In genomic region chr19:55886536-55886935, GRCm38 (mm10) we compare ENCODE assay signal across 21 mouse cellular contexts.
DNase-seq lines count a peak whose midpoint lies in the region; ATAC-seq lines count a peak whose summit lies in the region.
"Had no signal": no experiment of that assay in that cellular context is flagged by ENCODE, and none has a peak within 500 bp of the region (broad histone marks: within the 10 kb centered on the region; RNA-seq: fewer than 3 reads in every experiment).

No protein-coding gene starts in this region.

- H3K4me2 ChIP-seq in forebrain, embryonic 13.5 days, result peak overlapping the region; percentile 14; the same call in 1 of the 2 replicates
- no peak overlapping the region for H3K4me2 ChIP-seq in forebrain, embryonic 15.5 days (replicated peaks)
- peak overlapping the region; percentile 35 for H3K4me2 ChIP-seq in midbrain, embryonic 11.5 days
- peak overlapping the region; percentile 26; the same call in 1 of the 2 replicates for H3K4me2 ChIP-seq in midbrain, embryonic 15.5 days
- H3K4me2 ChIP-seq: embryonic facial prominence, embryonic 15.5 days; heart, embryonic 12.5 days; hindbrain, embryonic 15.5 days had no signal

- peak overlapping the region; percentile 30 for H3K9ac ChIP-seq in forebrain, embryonic 13.5 days
- H3K9ac ChIP-seq in forebrain, embryonic 15.5 days (replicated peaks), result no peak overlapping the region
- peak overlapping the region; percentile 18; the same call in 1 of the 2 replicates for H3K9ac ChIP-seq in midbrain, embryonic 11.5 days (ENCODE audit: low read length)
- no peak overlapping the region for H3K9ac ChIP-seq in midbrain, embryonic 15.5 days
- H3K9ac ChIP-seq: embryonic facial prominence, embryonic 15.5 days; forebrain, postnatal 0 days; heart, embryonic 12.5 days; hindbrain, embryonic 15.5 days had no signal

- 36% methylated on average over 14 of the region's 14 CpGs for WGBS in forebrain, embryonic 13.5 days
- WGBS in forebrain, embryonic 15.5 days, result 55% methylated on average over 14 of the region's 14 CpGs
- 53% methylated on average over 14 of the region's 14 CpGs for WGBS in midbrain, embryonic 11.5 days
- WGBS in midbrain, embryonic 15.5 days, result 48% methylated on average over 14 of the region's 14 CpGs

- peaks cover 21% of the 10 kb centered on the region for H3K4me1 ChIP-seq in forebrain, embryonic 13.5 days
- H3K4me1 ChIP-seq in forebrain, embryonic 15.5 days, result peaks cover 5% of the 10 kb centered on the region
- peaks cover 19% of the 10 kb centered on the region for H3K4me1 ChIP-seq in midbrain, embryonic 11.5 days (ENCODE audit: control insufficient read depth, insufficient read depth, low read length)
- H3K4me1 ChIP-seq in midbrain, embryonic 15.5 days, result peaks cover 13% of the 10 kb centered on the region
- H3K4me1 ChIP-seq: hindbrain, embryonic 15.5 days had no signal

- no peaks in the 10 kb centered on the region for H3K36me3 ChIP-seq in forebrain, embryonic 13.5 days (ENCODE audit: poor library complexity, severe bottlenecking)
- H3K36me3 ChIP-seq in forebrain, embryonic 15.5 days, result no peaks in the 10 kb centered on the region
- no peaks in the 10 kb centered on the region for H3K36me3 ChIP-seq in midbrain, embryonic 11.5 days (ENCODE audit: control insufficient read depth, insufficient read depth, low read length)
- H3K36me3 ChIP-seq in midbrain, embryonic 15.5 days (replicated peaks), result no peaks in the 10 kb centered on the region
- H3K36me3 ChIP-seq: embryonic facial prominence, embryonic 15.5 days; heart, embryonic 12.5 days; hindbrain, embryonic 15.5 days had no signal

- ATAC-seq in forebrain, embryonic 13.5 days, result no peak
- no peak for ATAC-seq in forebrain, embryonic 15.5 days (replicated peaks)
- ATAC-seq in midbrain, embryonic 11.5 days (ENCODE audit: low FRiP score), result no peak
- ATAC-seq in midbrain, embryonic 15.5 days (replicated peaks), result no peak
- ATAC-seq: forebrain, postnatal 0 days; inflammation-experienced regulatory T-cells, adult 6 months; Patski had no signal

- H3K27ac ChIP-seq in forebrain, embryonic 13.5 days, result peak overlapping the region; percentile 48; the same call in 1 of the 2 replicates
- H3K27ac ChIP-seq in forebrain, embryonic 15.5 days (replicated peaks), result no peak overlapping the region
- peak overlapping the region; percentile 65 for H3K27ac ChIP-seq in midbrain, embryonic 11.5 days (ENCODE audit: low read depth, low read length)
- H3K27ac ChIP-seq in midbrain, embryonic 15.5 days, result peak overlapping the region; percentile 78
- H3K27ac ChIP-seq: embryonic facial prominence, embryonic 15.5 days; hindbrain, embryonic 15.5 days had no signal

- DNase-seq in midbrain, embryonic 11.5 days (ENCODE audit: low spot score, missing footprints), result no peak
- no peak for DNase-seq in kidney, adult 18-20 months
- DNase-seq in kidney, postnatal 4 days, result no peak
- no peak for DNase-seq in gastrocnemius, postnatal 14 days
- DNase-seq: adrenal gland, postnatal 10 days; cerebellum, adult 11 months; cerebellum, adult 8-10 months; cerebellum, postnatal 14 days; embryo, embryonic 11 days; forebrain, postnatal 0 days; gastrocnemius, postnatal 25 days; heart, postnatal 36 days had no signal

- H3K9me3 ChIP-seq in forebrain, embryonic 13.5 days (replicated peaks), result no peaks in the 10 kb centered on the region
- H3K9me3 ChIP-seq in forebrain, embryonic 15.5 days, result no peaks in the 10 kb centered on the region
- no peaks in the 10 kb centered on the region for H3K9me3 ChIP-seq in midbrain, embryonic 11.5 days (ENCODE audit: control insufficient read depth, low read length)
- no peaks in the 10 kb centered on the region for H3K9me3 ChIP-seq in midbrain, embryonic 15.5 days
- H3K9me3 ChIP-seq: embryonic facial prominence, embryonic 15.5 days; heart, embryonic 12.5 days; hindbrain, embryonic 15.5 days had no signal

- H3K4me3 ChIP-seq in forebrain, embryonic 13.5 days, result no peak overlapping the region
- H3K4me3 ChIP-seq in forebrain, embryonic 15.5 days, result no peak overlapping the region
- H3K4me3 ChIP-seq in midbrain, embryonic 11.5 days (ENCODE audit: low read depth, low read length), result no peak overlapping the region
- no peak overlapping the region for H3K4me3 ChIP-seq in midbrain, embryonic 15.5 days
- H3K4me3 ChIP-seq: embryonic facial prominence, embryonic 15.5 days; erythroblast, embryonic 14.5 days; heart, embryonic 12.5 days; hindbrain, embryonic 15.5 days had no signal

- intact Hi-C loops in gastrocnemius, postnatal 14 days (cut with DNase I; ENCODE audit: low total_unique reads), result no loop called here

- H3K27me3 ChIP-seq in forebrain, embryonic 13.5 days, result peaks cover 50% of the 10 kb centered on the region
- peaks cover 21% of the 10 kb centered on the region for H3K27me3 ChIP-seq in forebrain, embryonic 15.5 days
- H3K27me3 ChIP-seq in midbrain, embryonic 11.5 days (ENCODE audit: control insufficient read depth, insufficient read depth, low read length), result no peaks in the 10 kb centered on the region
- H3K27me3 ChIP-seq in midbrain, embryonic 15.5 days (replicated peaks), result no peaks in the 10 kb centered on the region
- H3K27me3 ChIP-seq: embryonic facial prominence, embryonic 15.5 days; heart, embryonic 12.5 days; Patski had no signal

Comparison
In these comparisons a context has a peak if more than half of its experiments do, and no peak if none do; other contexts are left out.
1. H3K9ac ChIP-seq: peak in forebrain, embryonic 13.5 days (single experiment) and midbrain, embryonic 11.5 days (single experiment); none in forebrain, embryonic 15.5 days (single experiment) and midbrain, embryonic 15.5 days (single experiment).